Mouse (Mus musculus) induced T-regulatory cell, adult 2 months (primary cell): ENCODE results near the gene Angel2.
"Not testable (repeated sequence)": the region's sequence is repeated elsewhere in the genome, so short reads cannot be mapped to it uniquely, and the experiment has no call there.

Source experiments
- DNase-seq: peaks from one replicate; pipeline ENCODE4 v3.0.0-alpha.2; 2012; ENCODE audit warnings: low read depth

Angel2 gene

DNA sequence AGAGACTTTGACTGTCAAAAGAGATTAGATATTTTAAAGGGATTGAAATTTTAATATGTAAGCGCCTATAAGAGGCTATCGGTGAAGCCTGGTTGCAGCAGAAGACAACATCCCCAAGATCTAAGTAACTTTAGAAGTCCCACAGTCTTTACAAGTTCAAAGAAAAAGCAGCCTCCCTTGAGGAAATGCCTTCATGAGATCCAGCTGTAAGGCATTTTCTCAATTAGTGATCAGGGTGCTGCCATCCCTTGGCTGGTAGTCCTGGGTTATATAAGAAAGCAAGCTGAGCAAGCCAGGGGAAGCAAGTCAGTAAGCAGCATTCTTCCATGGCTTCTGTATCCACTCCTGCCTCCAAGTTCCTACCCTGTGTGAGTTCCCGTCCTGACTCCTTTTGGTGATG lies at the start of gene Angel2:
Angel2 (plus strand) TSS at position 301 of the 400 bp plus-strand sequence.
- not testable (repeated sequence) for DNase-seq

DNA sequence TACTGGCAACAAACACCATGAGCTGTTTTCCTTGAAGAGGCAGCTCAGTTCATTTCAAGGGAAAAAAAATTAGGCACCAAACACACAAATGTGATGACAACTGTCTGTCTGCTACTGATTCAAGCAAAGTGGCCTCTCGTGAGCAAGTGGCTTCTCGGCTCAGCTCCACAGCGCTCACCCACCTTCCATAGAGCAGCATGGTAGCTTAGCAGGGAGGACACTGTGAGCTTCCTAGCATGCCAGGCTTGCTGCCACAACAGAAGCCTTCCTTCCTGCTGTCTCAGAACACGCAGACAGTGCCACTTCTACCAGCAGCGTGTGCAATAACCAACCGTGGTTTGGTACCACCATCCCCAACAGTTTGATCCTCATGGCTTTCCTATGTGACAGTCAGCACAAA lies 49.2 kb upstream of the Angel2 start:
- no peak for DNase-seq

DNA sequence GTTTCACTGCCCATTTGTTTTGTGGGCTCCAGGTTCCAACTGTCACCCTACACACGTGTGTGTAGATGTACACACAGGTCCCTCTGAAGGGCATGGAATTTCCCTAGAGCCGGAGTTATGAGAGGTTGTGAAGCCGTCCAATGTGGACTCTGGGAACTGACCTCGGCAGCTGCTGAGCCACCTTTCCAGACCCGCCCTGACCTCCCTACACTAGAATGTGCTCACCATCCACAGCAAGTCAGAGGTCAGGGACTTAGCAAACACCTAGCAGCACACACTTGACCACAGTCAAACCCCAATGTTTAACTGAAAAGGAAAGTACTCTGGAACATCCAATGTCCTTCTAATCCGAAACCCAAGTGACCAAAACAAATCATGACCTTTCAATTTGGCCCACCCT lies 44.3 kb upstream of the Angel2 start:
- no peak for DNase-seq

DNA sequence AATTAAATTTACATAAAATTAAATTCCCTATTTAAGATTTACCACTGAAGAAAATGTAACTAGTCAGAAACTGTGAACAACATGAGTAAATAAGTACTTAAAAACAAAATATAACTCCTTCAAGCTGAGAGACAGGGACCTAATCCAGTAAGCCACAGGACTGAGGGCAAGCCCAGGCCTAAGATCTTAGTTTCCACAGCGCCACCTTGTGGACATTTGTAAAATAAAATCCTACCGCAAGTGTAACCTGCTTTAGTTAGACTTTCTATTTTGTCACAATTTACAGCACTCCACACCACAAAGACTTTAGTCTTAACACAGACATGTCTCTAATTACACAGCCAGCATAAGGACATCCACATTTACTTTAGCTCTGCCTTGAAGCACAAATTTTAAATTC lies 43.5 kb upstream of the Angel2 start:
- DNase-seq, result peak; percentile 78

DNA sequence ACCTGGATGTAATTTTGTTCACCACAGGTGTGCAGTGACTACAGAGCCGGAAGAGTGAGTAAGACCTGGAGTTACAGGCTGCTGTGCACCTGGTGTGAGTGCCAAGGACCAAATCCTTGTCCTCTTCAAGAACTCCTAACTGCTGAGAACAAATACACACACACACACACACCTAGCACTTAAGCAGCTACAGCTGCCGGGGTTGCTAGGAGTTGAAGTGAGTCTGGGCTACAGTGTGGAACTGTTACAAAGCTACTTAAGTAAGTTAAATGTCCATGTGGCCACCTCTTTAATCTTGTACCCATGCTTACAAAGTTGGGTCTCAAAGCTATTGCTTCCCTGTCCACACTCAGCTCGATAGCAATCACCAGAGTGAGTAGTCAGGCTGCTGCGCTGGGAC lies 38.9 kb upstream of the Angel2 start:
- DNase-seq, result no peak

DNA sequence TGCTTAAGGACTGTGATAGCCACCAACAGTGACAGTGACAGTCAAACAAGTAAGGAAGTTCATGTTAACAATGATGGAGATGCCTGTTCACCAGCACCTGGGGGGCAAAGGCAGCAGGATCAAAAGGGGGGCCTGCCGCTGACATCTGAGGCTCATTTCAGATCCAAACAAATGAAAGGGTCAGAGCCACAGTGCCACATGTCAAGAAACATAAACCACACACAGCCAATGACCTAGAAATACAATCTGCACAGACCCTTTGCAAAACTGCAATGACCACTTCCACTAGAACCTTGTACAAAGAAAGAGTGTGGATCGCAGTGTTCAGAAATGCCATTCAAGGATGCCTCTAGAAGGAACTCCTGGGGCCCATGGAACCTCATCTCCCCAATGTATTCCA lies 36.9 kb upstream of the Angel2 start:
- no peak for DNase-seq

DNA sequence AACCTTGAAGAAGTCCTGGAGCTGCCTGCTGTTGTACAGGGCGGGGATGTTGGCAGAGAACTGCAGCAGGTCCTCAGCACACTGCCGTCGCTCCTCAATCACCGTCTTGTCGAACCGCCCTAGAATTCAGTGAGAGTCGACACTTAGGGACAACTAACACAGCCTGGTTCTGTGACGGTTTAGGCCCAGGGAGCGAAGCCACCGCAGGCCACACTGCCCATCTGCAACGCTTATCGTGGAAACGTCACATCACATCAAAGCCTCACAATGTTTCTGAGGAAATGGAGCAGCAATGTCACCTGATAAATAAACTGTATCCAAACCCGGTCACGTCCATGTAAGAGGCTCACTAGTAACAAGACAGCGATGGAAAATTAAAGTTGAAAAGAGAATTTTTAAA lies 36.3 kb upstream of the Angel2 start:
- DNase-seq, result no peak

DNA sequence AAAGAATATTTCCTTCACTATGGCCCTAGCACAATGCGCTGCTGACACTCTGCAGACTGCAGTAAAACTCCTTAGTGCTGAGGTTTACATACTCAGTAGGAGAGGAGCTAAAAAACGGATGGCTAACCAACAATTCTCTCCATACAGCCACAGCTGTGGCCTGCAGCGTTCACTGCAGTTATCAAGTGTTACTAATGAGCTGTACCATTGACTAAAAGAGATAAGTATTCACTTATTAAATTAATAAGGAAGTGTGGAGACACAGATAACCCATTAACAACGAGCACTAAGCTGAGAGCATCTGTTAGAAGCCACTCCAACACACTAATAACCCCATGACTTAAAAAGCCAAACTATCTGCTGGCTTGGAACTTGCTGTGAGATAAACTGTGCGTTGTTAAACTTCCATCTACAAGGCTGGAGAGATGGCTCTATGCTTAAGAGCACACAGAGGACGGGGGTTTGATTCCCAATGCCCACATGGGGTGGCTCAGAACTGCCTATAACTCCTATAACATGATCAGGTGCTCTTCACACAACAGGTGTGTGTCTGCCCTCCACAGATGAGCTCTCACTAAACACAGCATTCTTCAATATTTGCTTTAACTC lies 31.2 kb upstream of the Angel2 start:
- DNase-seq, result no peak

DNA sequence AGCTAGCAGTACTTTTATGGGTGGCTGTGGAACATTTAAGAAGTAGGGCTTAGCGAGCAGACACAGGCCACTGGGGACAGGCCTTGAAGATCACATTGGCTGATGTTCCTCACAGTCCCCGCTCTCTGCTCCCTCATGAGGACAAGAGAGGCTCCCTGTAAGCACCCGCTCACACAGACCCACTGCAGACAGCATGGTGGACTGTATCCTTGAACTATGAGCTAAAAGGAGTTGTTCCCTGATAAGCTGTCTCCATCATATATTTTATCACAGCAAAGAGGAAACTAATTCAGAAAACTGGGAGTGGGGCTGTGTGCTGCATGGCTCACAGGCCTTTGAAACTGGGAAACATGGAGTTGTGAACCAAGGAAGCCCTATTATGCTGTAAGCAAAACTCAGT lies 26.7 kb upstream of the Angel2 start:
- no peak for DNase-seq

DNA sequence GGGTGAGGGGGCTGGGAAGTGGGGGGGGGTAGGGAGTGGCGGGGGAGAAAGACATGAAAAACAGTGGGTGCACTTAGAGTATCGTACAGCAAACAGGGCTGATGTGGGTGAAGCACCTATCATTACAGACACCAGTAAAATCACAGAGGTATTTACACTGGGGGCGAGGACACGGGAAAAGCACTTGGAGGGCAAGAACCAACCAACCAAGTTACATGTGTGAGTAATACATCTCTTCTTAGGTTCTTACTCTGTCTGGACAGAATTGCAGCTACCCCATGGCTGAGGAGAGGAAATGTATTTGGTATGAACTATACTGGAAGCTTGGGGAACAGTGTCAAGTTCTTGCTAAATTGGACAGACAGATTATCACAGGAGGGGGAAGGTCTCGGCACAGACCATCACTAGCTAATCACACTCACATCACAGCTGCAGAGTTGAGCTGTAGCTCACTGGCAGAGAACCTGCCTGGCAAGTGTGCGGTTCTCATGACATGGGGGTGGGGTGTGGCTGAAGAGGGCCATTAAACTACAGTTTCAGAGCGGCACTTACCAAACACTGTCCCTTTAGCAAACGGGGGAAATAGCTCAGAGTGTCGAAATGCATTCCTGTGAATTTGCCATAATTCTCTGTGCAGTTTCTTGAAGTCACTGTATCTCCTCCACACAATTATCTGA lies 25.9 kb upstream of the Angel2 start:
- DNase-seq, result no peak

DNA sequence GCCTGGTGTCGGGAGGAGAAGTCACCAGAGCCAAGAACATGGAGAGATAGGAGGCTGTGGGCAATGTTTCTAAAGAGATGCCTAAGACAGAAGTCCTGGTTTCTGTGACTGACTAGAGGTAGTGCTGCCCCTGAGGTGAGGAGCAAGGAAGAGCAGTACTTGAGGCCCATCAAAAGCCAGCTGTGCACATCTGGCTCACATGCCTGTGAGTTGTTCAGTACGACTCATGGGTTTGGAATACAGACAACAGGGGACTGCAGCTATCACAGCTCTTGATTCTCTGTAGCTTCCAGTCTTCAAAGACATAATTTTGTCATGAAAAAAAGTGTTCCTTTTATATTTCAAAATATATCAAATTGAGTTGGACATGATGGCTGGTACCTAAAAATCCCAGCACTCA lies 23.8 kb upstream of the Angel2 start:
- no peak for DNase-seq

DNA sequence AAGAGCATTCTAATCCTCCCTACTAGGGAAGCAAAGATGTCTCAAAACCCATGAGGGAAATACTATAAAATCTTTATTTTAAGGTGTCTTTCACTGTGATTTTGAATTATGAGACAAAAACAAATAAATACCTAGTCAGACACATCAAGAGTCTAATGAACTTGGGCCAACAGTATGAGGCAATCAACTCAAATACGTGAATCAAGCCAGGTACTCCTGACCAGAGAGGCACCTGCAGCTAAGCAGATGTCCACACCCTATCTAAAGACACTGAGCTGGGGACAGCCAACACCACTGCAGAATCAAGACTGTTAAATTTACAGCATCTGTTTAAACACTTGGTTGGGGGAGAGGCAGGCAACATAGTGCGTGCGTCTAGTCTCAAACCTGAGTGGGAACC lies 20.8 kb upstream of the Angel2 start:
- no peak for DNase-seq

DNA sequence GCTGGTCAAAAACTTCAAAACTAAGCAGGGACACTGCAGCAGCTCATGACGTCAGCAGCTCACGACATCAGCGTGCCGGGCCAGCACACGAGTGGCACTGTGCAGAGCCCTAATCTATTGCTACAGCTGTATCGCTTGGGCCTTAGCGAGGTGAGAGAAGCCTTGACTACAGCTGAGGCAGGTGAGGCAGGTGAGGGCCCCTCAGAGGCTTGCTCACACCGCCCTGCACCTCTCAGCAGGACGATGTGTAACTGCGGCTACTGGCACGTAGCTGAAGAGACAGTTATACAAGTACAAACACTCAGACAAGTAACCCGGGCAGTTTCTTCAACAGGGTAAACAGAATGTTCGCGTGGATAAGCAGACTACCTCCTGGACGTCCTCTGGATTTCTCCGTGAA lies 20.2 kb upstream of the Angel2 start:
- no peak for DNase-seq

DNA sequence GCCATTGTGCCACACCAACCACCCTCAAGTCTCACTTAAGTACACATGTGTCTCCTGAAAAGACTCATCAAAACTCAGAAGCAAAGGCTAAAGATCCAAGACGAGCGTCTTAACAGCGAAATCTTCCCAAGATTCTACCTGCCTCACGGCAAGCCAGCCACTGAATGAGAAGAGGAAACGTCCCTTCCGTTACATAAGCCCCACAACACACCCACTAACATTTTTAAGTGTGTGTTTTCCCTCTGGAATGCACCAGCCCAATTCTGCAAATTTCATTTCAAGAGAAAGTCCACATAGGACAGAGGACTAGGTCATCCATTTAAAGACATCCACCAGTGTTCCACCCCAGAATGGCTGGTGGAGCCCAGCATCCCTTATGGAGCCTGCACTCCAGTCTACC lies 14.1 kb upstream of the Angel2 start:
- peak; percentile 4 for DNase-seq

DNA sequence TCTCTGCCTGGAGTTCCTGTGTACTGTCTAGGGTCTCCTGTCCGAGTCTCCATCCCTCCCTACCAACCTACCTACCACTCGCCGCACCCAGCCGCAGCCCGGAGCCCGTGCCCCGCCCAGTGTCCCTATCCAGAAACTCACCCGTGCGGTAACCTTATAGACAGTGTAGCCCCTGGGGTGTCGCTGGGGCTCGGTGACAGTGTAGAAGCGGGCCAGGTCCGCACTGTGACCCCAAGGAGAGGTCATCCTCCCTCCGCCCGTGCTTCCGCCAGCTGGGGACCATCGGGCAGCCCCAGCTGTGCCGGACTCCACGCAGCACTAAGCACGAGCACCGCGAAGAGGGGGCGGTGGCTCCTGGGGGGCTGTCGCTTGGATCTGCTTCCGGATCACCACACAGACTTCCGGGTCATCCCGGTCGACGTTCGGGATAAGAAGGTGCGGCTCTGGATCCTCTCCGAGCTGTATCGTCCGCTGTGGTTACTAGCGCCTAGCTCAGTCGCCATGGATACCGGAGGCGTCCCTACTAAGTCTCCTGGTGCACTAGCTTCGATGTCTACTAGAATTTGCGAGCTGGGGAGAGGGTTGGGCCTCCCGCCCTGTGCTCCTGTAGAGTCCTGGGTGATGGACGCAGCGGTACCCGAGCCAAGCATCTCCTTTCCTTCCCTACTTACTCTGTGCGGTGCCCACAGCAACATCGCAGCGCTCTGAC lies 13.3 kb upstream of the Angel2 start, which contains the start of gene Rps6kc1:
Rps6kc1 (minus strand) TSS at position 356 of the 709 bp plus-strand sequence.
- peak; percentile 76 for DNase-seq

DNA sequence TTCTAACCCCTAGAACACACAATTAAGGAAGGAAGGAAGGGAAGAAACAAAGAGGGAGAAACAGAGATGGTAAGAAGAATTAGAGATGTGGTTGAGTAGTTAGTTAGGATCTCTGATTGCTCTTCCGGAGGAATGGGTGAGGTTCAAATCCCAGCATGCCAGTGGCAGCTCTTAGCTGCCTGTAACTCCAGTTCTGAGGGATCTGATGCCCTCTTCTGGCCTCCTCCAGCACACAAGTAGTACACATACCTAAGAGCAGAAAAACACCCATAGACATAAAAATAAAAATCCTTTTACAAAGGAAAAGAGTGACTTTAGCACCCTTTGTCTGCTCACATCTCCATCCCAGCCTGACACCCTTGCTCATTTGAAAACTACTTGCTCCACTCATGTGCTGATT lies 12.3 kb upstream of the Angel2 start:
- peak; percentile 15 for DNase-seq

DNA sequence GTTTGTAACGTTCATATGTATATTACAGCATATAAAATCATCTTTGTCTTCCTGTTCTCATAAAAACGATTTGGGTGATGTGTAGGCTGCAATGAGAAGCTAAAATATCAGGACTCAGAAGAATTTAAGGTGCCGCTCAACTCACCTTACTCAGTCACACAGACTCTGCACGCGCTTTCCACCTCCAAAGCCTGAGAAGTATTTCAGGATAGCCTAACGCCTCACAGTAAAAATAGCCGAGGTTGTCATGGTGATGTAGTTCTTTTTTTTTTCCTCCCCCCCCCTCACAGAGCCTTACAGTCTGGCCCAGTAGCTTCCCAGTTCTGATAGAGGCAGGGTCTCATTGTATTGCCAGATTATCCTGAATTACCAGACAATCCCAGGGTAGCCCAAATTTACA lies 6.0 kb upstream of the Angel2 start:
- DNase-seq, result no peak

DNA sequence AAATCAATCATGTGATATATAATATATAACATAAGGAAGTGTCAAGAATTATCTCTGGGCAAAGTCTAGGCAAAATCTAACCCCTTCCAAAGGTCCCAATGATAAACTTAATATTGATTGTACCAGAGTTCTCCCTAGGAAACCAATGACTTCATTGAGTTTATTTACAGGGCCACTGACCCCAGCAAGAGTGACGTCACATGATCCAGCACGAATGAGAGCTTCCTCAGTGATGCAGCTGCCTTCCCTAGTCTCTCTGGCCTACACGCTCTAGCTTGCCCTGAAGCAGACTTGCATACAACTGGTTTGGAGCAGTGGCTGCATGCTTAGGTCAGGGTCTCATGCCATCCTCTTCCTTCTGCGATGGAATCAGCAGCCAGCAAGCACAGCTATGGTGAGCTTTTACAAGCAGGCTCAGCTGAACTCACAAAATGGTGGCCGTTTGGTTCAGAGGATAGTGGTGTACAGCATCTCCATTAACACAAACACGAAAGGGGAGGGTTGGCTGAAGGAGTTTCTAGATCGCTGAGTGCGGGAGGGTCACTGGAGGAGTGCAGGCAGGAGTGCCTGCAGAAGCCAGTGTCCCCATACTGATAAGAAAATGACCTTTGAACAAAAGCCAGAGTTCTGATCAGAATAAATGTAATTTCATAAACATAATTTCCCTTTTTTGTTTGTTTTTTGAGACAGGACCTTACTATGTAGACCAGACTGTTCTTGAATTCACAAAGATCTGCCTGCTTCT lies 5.0 kb upstream of the Angel2 start:
- DNase-seq, result no peak

DNA sequence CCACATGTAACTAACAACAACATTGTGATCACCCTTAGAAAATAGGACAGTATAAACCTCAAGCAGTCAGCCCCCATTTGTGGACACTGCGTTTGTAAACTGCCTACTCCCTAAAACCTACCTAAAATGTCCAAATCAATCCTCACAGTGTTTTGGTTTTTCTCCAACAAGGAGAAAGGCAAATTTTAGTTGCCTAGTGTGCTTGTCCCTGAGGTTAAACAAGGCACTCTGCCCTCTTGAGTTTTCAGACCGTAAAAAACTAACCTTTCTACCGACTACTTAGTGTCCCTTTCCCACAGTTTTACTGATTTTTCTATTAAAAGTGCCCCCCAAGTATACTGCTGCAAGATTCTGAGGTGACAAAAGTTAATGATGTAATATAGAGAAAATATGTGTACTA lies 2.4 kb downstream of the Angel2 start:
- peak; percentile 14 for DNase-seq

DNA sequence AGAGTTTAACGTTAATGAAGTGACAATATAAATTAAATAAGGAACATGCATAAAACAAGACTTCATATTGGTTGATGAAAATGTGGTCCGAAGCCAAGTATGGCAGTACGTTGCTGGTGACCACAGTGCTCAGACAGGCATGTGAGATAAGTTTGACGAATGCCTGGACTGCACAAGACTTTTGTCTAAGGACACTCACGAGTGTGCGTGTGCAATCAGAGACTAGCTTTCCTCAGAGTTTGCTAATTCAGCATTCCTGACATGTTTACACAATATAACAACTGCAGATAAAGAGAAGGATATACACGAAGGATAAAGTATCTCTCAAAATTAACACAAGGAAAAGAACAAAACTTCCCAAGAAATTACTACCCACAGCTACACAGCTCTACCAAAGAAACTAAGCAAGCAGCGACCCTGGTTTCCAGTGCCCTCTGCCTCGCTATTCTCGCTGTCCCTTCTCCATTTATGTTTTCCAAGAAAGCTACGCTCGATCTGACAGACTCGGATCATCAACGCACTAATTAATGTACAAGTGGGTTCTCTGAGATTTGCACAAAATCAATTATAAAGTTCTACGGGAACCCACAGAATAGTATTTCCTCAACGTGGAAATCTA lies 2.9 kb downstream of the Angel2 start:
- DNase-seq, result no peak

DNA sequence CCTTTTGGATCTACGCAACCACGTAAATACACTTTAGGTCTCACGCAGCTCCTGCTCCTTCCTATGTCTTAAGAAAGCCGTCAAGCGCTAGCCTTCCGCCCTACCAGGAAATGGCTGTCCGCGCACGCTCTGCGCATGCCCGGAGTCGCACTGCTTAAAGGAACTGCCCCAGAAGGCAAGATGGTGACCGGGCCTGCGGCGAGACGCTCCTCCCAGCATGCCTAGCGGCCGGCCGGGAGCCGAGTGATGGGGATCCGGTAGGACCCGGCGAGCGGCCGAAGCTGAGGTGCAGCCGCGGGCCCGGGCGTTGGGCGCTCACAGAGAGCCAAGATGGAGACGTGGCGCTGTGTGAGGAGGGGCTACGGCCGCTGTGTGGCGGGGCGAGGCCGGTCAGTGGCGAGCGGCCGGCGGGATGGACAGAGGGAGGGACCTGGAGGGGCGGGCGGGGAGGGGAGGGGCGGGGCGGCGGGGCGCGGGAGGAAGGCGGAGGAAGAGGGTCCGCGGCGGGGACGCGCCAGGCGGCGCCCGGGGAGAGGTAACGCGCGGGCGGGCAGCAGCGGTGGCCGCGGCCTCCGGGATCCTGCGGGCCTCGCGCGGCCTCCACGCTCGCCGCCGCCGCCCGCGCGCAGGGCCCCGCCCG lies 3.6 kb downstream of the Angel2 start:
- peak; percentile 99 for DNase-seq
